Mouse (Mus musculus) T-helper 17 cell (primary cell): Measurements from ENCODE around the gene Mgat4b.
"Not testable (repeated sequence)": the region's sequence is repeated elsewhere in the genome, so short reads cannot be mapped to it uniquely, and the experiment has no call there.

ENCODE experiments used
- in situ Hi-C, 2 experiments: fragments of 300-600 bp; cut with MboI, MseI; formaldehyde crosslinking; loops; 1 replicate in 1 of 2; 2 replicates in 1 of 2; pipeline ENCODE4 v1.15.1; 2025; ENCODE audit warnings: high pct_unique_total_duplicates in 2 of 2

Gene Mgat4b

GRCm38 (mm10) chr11:50210505-50211151 lies at the start of gene Mgat4b, which contains the start of gene Sqstm1:
Gene Mgat4b (plus strand): TSS chr11:50210890.
Gene Sqstm1 (minus strand): TSS chr11:50210827.
- in situ Hi-C loops: no loop called here

DNA sequence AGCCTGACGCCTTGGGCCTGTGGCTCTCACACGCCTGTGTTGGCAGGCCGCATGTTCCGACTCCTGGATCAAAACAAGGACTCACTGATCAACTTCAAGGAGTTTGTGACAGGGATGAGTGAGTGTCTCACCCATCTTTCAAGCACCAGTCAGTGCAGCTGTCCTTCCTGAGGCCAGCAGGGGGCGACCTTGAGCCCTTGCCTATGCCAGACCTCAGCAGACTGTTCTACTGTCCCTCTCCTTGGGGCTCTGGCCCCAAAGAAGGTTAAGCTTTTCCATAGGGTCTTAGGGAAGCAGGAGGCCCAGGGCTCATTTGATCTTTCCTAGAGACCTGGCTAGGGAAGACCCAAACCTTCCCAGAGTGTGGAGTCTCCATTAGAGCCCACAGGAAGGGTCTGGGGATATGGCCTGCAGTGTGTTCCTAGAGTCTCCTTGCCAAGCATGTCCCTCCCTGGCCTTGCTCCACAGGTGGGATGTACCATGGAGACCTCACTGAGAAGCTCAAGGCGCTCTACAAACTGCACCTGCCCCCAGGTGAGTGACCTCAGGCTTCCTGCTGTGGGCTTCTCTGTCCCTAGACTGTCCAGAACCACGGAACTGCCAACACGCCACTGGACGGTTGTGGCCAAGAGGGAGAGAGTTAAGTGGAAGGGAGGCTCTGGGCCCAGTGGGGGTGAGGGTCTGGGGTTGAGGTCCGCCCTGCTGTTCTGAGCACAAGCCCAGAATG lies 48.9 kb upstream of the Mgat4b start:
- in situ Hi-C loops: loop anchor here (5.0 to 10.0 kb wide), 2 partner anchors 71 to 73 kb away; partner anchors contain the start of gene Ltc4s (in 1 of the 2)

GRCm38 (mm10) chr11:50162338-50163050 lies 48.2 kb upstream of the Mgat4b start:
- in situ Hi-C loops: loop anchor here (5.0 to 10.0 kb wide), 2 partner anchors 70 to 72 kb away; partner anchors contain the start of gene Ltc4s (in 1 of the 2)

- in situ Hi-C loops: loop anchor here in 1 of 2 experiments (10.0 kb wide), 1 partner anchor 66 kb away; the partner anchor contains the start of gene Ltc4s
Observed at GRCm38 (mm10) chr11:50168352-50168751, 42.3 kb upstream of the Mgat4b start.

GRCm38 (mm10) chr11:50174111-50174729 lies 36.5 kb upstream of the Mgat4b start, which contains the start of gene Mrnip:
Gene Mrnip (plus strand): TSS chr11:50174444.
- in situ Hi-C loops: not testable (repeated sequence)

- in situ Hi-C loops: no loop called here
Observed at GRCm38 (mm10) chr11:50174730-50175187, 35.9 kb upstream of the Mgat4b start.

DNA sequence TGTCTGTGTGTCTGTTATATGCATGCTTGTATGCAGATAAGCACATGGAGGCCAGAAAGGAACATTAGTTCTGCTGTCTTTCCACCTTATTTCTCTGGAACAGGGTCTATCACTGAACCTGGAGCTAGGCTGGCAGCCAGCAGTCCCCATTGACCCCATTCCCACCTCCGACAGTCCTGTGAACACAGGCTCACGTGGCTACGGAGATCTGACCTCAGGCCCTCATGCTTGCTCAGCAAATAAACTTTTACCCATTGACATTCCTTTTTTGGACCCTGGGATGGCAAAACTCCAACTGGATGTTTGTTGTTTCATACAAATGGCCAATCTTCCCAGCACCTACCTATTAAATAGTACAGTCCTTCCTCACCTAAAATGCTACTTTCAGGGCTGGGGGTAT lies 34.3 kb upstream of the Mgat4b start:
- in situ Hi-C loops: no loop called here

- in situ Hi-C loops: no loop called here
Observed at GRCm38 (mm10) chr11:50177111-50177510, 33.6 kb upstream of the Mgat4b start.

DNA sequence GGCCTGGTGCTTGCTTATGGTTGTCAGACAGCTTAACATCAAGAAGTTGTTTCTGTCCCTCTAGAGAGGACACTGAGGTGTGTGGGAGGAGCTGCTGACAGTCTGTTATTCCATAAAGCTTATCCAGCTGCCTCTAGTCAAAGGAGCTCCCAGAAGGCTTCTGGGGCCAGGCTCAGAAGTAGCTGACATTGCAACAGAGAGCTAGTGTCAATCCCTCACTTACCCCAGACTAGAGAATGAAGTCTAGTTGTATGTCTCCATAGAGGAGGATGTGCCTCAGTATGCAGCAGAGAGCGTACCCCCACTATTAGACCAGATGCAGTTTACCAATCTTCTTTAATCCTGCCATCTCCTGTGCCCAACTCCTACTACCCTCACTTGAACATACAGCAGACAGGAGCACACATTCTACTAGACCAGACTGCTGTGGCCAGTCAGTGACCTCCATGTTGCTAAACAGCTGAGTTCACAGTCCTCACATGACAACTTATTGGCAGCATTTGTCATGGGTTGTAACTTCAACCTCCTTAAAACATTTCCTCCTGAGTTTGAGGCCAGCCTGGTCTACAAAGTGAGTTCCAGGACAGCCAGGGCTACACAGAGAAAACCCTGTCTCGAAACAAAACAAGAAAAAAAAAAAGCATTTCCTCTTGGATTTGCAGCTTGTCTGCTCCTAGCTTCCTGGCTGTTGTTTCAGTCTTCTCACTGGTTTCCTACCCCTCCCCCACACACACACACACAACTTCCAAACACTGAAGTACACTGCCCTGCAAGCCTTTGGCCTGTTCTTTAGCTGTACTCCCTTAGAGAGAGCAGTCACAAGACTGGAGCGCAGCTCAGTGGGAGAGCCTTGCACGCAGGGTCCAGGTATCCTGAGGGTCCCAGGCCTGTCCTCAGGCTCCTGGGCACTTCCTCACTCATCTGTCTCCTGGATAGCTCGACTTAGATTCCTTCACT lies 31.9 kb upstream of the Mgat4b start:
- in situ Hi-C loops: no loop called here

DNA sequence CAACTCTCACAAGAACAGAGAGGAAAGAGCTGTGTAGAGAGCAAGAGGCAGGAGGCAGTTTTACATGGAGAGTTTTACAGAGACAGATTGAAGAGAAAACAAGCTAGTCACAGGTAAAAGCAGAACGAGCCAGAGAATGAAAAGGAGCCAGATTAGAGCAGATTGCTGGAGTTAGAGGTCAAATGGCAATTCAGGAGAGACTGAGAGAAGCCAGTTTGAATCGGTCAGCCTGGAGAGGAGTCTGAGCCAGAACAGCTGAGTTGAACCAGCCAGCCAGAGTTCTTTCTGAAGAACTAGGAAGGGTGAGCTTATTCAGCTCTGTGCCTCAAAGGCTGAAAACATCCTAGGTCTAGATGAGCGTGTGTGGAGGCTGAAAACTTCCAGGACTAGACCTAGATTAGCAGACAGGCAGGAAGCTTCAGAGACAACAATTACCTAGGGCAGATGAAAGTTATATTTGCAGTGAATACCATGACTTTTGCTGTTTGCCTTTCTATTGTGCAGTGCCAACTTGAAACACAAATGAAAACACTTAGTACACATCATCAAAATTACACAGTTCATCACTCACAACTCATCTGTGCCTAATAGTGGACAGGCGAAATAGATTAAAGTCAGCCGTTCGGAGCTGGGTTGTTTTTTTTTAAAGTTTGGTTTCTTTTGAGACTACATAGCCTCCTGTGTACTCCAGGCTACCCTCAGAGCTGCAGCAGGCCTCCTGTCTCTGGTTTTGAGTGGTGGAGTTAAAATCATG lies 30.0 kb upstream of the Mgat4b start:
- in situ Hi-C loops: no loop called here

DNA sequence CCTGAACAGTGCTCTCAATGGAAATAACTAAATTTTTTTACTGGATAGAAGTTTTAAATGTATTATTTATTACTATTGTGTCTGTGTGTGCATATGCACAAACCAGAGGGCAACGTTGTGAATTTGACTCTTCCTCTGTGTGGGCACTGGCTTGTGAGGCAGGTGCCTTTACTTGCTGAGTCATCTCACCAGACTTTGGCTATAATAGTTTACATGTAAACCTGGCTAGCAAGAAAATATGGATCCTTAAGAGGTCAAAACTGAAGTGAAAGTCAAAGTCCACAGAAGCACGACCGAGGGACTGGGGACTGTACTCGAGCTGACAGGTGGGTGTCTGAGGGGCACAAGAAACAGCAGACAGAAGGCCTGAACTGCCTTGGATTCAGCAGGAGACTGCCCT lies 28.0 kb upstream of the Mgat4b start:
- in situ Hi-C loops: no loop called here

GRCm38 (mm10) chr11:50184788-50185187 lies 25.9 kb upstream of the Mgat4b start:
- in situ Hi-C loops: no loop called here

DNA sequence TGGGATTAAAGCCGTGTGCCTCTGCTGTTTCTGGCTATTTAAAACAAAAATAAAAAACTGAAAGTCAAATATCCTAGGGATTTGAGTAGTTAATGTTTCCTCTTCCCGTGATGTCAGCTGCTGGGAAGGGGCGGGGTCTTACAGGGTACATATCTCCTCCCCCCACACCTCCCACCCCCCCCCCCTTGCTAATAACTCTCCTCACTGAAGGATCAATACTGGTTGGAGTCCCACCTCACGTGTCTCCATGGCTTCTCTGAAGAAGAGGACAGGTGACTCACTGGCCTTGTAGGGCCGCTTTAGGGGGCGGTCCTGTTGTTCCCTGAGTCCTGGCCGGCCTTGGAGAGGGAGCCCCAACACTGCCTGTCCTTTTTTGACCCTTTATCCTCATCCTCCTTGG lies 22.0 kb upstream of the Mgat4b start:
- in situ Hi-C loops: no loop called here

GRCm38 (mm10) chr11:50190362-50190761 lies 20.3 kb upstream of the Mgat4b start:
- in situ Hi-C loops: no loop called here

DNA sequence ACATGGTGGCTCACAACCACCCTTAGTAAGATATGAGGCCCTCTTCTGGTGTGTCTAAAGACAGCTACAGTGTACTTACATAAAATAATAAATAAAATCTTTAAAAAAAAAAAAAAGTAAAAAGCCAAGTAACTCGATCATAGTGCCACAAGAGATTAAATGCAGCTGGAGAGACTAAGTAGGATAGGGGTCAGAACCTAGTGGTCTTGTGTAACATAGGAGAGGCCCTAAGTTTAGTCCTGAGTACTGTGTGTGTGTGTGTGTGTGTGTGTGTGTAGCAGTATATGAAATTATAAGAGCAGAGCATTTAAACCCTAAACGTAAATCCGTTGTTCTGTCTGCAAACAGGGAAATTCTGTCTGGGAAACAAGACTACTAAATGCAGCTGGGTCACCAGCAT lies 18.4 kb upstream of the Mgat4b start:
- in situ Hi-C loops: no loop called here

- in situ Hi-C loops: no loop called here
Observed at GRCm38 (mm10) chr11:50194070-50194469, 16.6 kb upstream of the Mgat4b start.

GRCm38 (mm10) chr11:50194793-50195192 lies 15.9 kb upstream of the Mgat4b start:
- in situ Hi-C loops: no loop called here

- in situ Hi-C loops: no loop called here
Observed at GRCm38 (mm10) chr11:50197500-50197899, 13.2 kb upstream of the Mgat4b start.

- in situ Hi-C loops: no loop called here
Observed at GRCm38 (mm10) chr11:50198219-50198846, 12.4 kb upstream of the Mgat4b start.
